Mouse (Mus musculus) urinary bladder, postnatal 14 days (tissue): ENCODE results near the gene Tmem60.

ENCODE experiments used
- DNase-seq: peaks from one replicate; pipeline ENCODE4 v3.0.0; 2021; ENCODE audit warnings: low spot score

Gene Tmem60

DNA sequence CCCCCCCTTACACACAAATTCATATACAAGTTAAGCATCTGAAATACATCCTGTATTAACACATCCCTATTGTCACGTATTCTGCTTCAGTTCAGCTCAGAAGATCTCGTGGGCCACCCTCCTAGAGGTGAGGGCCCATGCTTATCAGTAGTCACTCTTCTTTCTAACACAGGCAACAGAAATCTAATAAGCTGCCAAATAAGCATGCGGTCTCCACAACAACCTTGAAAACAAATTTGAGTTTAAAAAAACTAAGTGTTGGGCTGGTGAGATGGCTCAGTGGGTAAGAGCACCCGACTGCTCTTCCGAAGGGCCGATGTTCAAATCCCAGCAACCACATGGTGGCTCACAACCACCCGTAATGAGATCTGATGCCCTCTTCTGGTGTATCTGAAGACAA, 24.2 kb downstream of the Tmem60 start:
- DNase-seq, result no peak

DNA sequence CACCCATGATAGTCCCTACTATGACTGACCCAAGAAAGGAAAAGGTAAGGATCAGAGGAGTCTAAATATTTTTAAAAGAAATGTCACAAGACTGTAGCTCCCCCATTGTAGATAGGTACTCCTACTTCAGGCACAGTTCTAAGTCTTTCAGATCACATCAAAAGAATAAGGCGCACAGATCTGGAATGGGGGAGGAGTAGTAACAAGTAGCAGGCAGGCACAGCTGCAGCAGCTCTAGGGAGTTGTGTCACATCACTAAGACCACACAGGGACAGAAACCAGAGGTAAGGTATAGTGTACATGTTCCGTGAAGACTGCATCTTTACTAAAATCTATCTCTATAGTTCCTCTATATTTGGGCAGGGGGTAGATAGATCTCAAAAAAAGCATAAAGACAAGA, 29.8 kb downstream of the Tmem60 start:
- DNase-seq, result no peak

GRCm38 (mm10) chr5:20913372-20914275, 31.6 kb downstream of the Tmem60 start:
- DNase-seq, result peak; percentile 79

DNA sequence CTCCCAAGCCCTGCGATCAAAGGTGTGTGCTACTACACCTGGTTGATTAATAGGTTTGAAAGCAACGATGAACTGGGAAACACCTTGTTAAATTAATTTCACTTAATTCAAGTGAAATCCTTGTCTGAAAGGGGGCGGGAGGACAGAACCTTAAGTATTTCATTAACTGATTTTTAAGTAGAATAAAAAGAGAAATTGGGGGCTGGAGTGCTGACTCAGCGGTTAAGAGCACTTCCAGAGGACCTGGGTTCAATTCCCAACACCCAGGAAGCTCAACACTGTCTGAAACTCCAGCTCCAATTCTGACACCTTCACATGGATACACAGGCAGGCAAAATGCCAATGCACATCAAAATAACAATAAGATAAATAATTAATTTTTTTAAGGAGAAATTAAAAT, 37.0 kb downstream of the Tmem60 start:
- no peak for DNase-seq

- no peak for DNase-seq
These were observed 37.6 kb downstream of the Tmem60 start for GRCm38 (mm10) chr5:20919566-20919965.

GRCm38 (mm10) chr5:20924608-20925007, 42.6 kb downstream of the Tmem60 start:
- no peak for DNase-seq

DNA sequence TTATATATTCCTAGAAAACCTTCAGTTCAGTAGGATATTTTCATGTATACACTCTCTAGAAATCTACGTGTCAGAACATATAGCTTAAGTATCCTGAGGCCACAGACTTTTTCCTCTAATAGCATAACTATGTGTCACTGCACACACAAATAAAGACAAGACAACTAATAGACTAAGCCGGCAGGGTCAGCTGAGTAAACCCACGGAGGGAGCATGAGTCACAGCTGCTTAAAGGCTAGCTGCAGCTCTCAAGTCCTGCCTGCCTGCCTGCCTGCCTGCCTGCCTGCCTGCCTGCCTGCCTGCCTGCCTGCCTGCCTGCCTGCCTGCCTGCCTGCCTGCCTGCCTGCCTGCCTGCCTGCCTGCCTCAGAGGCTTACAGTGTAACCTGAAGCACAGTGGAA, 43.5 kb downstream of the Tmem60 start:
- DNase-seq, result peak; percentile 27

DNA sequence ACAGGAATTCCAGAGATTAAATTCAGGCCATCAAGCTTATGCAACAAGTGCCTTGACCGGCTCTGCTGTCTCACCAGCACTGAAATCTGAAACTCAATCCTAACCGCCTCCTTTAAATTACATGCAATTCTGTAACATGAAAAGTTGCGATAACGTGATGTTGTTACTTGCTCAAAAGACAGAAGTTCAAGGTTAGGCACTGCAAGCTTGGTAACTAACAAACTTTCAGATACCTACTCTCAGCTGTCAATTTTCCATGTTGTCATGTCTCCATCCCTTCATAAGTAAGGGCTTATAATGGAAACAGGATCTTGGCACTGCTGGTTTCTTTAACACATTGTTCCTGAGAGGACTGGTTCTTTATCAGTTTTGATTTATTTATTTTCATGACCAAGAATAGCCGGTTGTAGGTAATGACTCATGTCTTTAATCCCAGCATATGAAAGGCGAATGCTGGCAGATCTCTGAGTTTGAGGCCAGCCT, 47.7 kb downstream of the Tmem60 start:
- DNase-seq, result no peak

DNA sequence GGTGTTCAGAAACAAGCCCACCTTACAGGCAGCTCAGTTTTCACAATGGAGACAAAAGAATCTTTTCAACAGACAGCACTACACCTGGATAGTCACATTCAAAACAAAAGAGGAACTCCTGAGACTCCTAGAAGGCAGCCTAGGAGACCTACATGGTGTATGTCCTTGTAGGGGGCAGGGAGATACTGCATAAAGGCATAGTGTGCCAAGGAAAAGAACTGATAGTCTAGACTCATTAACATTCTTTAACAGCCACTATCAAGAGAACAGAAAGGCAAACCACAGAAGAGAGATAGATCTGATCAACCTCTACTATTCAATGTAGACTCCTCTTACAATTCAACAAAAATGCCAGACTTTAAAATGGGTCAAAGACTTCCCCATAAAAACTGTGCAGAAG, 48.4 kb downstream of the Tmem60 start:
- DNase-seq, result no peak

- no peak for DNase-seq
These were observed 49.3 kb downstream of the Tmem60 start for GRCm38 (mm10) chr5:20931300-20931699.

- no peak for DNase-seq
These were observed 50.6 kb downstream of the Tmem60 start for GRCm38 (mm10) chr5:20932585-20932984.

GRCm38 (mm10) chr5:20935934-20936333, 53.9 kb downstream of the Tmem60 start:
- no peak for DNase-seq
